Mouse (Mus musculus): Measurements from ENCODE around the gene Olfr508. TPM values are rescaled to one million over a fixed set of nuclear protein-coding genes. Genes with fewer than 3 reads are reported as not detected.
"Not testable (repeated sequence)": the region's sequence is repeated elsewhere in the genome, so short reads cannot be mapped to it uniquely, and the experiment has no call there.

Olfr508 gene
- total and polyA plus RNA-seq, 3 experiments: not detected

DNA sequence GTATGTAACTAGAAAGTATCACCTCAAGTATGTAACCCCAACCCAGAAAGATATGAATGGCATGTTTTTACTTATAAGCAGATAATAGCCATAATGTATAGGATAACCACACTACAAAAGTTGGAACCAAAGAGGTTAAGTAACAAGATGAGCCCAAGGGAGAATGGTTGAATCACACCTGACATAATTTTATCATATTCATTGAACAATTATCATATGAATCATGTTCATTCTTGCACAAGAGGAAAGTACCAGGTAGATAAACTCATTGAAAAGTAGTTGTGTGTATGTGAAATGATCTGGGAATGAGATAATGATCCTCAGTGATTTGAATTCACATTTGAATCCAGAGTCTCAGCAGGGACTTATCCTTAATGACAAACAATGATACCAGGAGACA, 19.3 kb upstream of the Olfr508 start, which contains the start of gene Olfr506:
Gene Olfr506, plus strand, starts transcription at position 301 of the 400 bp plus-strand sequence.
- Histone ChIP-seq H3K9ac (ENCODE audit: control insufficient read depth, low read depth, low read length, poor library complexity, severe bottlenecking) (no peak within 1 kb of the TSS), H3K27ac (ENCODE audit: control insufficient read depth, low read depth, low read length) (no peak within 1 kb of the TSS), H3K27me3 (ENCODE audit: control insufficient read depth in 1 of 2, insufficient read depth in 2 of 2, low read length in 2 of 2) (no peaks in the 10 kb centered on the region), H3K9me3 (replicated peaks; ENCODE audit: insufficient read depth, low read length) (no peaks in the 10 kb centered on the region), H3K4me3 (ENCODE audit: control insufficient read depth in 1 of 2, insufficient read depth in 1 of 2, low read depth in 2 of 2, low read length in 2 of 2) (no peak within 1 kb of the TSS), H3K79me2 (ENCODE audit: control insufficient read depth, insufficient read depth, low read length, poor library complexity) (no peaks in the 10 kb centered on the region), H3K36me3 (ENCODE audit: control insufficient read depth in 1 of 2, insufficient read depth in 2 of 2, low read length in 2 of 2) (no peaks in the 10 kb centered on the region; a peak in 1 of 4 replicates), H3K4me1 (ENCODE audit: control insufficient read depth in 1 of 2, insufficient read depth in 2 of 2, low read length in 2 of 2) (0 out of 4 replicates have a peak, but pooled peaks cover 0 to 2% of the 10 kb centered on the region in 2 experiments)
- DNase-seq (ENCODE audit: low read depth, low spot score): no peak
- TF ChIP-seq POLR2A (IDR thresholded peaks at IDR 0.05; ENCODE audit: control insufficient read depth in 1 of 2, insufficient read depth in 1 of 2, low read depth in 1 of 2, low read length in 2 of 2, poor library complexity in 1 of 2) (no peak), MYB (IDR thresholded peaks at IDR 0.05; ENCODE audit: low read depth, low read length) (no peak), GABPA (IDR thresholded peaks at IDR 0.05; ENCODE audit: low read depth, low read length) (no peak), HCFC1 (IDR thresholded peaks at IDR 0.05; ENCODE audit: low read depth, low read length) (no peak), E2F4 (IDR thresholded peaks at IDR 0.05; ENCODE audit: borderline replicate concordance, low read depth, low read length) (no peak), ZC3H11A (IDR thresholded peaks at IDR 0.05; ENCODE audit: low read depth, low read length) (no peak), POLR2AphosphoS2 (IDR thresholded peaks at IDR 0.05; ENCODE audit: low read length) (no peak), TBP (IDR thresholded peaks at IDR 0.05; ENCODE audit: low read depth, low read length) (no peak), ETS1 (IDR thresholded peaks at IDR 0.05; ENCODE audit: low read depth, low read length) (no peak)

DNA sequence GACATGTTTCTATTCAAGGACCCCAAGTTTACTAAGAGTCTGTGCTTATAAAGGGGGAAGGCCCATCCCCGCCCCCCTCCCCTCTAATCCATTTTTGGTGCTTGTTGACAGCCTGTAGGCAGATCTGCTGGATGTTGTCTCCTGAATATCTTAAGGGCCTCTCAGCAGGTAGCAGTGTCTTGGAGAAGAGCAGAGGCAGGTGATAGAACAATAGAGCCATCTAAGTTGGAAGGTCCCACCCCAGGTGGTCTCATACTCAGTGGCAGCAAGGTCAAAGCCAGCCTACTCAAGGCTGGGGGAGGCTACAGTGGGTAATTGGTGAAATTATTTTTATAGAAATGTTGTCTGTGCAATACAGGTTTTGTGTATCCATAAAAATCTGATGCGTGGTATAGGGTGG, 15.7 kb upstream of the Olfr508 start:
- H3K4me1 ChIP-seq (ENCODE audit: control insufficient read depth in 1 of 2, insufficient read depth in 2 of 2, low read length in 2 of 2): 0 out of 4 replicates have a peak, but pooled peaks cover 0 to 2% of the 10 kb centered on the region in 2 experiments
- no peak overlapping the region for H3K4me3 ChIP-seq (ENCODE audit: control insufficient read depth in 1 of 2, insufficient read depth in 1 of 2, low read depth in 2 of 2, low read length in 2 of 2)
- TF ChIP-seq HCFC1 (IDR thresholded peaks at IDR 0.05; ENCODE audit: low read depth, low read length): no peak
- no peak for TF ChIP-seq CHD2 (IDR thresholded peaks at IDR 0.05; ENCODE audit: low read length)
- no peak for TF ChIP-seq MEF2A (IDR thresholded peaks at IDR 0.05; ENCODE audit: extremely low read depth, insufficient replicate concordance, low read depth, low read length, poor library complexity, severe bottlenecking)
- TF ChIP-seq GABPA (IDR thresholded peaks at IDR 0.05; ENCODE audit: low read depth, low read length): no peak
- no peak for TF ChIP-seq ZMIZ1 (IDR thresholded peaks at IDR 0.05; ENCODE audit: low read depth, low read length)
- no peak for TF ChIP-seq NELFE (IDR thresholded peaks at IDR 0.05; ENCODE audit: low read depth, low read length)
- TF ChIP-seq SIN3A (IDR thresholded peaks at IDR 0.05; ENCODE audit: low read length): no peak
- no peak for TF ChIP-seq ETS1 (IDR thresholded peaks at IDR 0.05; ENCODE audit: low read depth, low read length)
- no peak for TF ChIP-seq SMC3 (IDR thresholded peaks at IDR 0.05; ENCODE audit: low read depth, low read length)
- no peak for TF ChIP-seq MAZ (IDR thresholded peaks at IDR 0.05; ENCODE audit: low read depth, low read length)
- no peak for TF ChIP-seq POLR2AphosphoS5 (IDR thresholded peaks at IDR 0.05; ENCODE audit: borderline replicate concordance, low read depth, low read length)
- TF ChIP-seq MAFK (IDR thresholded peaks at IDR 0.05; ENCODE audit: borderline replicate concordance, low read depth, low read length): no peak
- no peak for TF ChIP-seq RAD21 (IDR thresholded peaks at IDR 0.05; ENCODE audit: low read depth, low read length)
- TF ChIP-seq ZC3H11A (IDR thresholded peaks at IDR 0.05; ENCODE audit: low read depth, low read length): no peak
- TF ChIP-seq ELF1 (IDR thresholded peaks at IDR 0.05; ENCODE audit: low read depth, low read length): no peak
- H3K27me3 ChIP-seq (ENCODE audit: control insufficient read depth in 1 of 2, insufficient read depth in 2 of 2, low read length in 2 of 2): no peaks in the 10 kb centered on the region
- no peak overlapping the region for H3K9ac ChIP-seq (ENCODE audit: control insufficient read depth, low read depth, low read length, poor library complexity, severe bottlenecking)
- H3K27ac ChIP-seq (ENCODE audit: control insufficient read depth, low read depth, low read length): no peak overlapping the region
- no peaks in the 10 kb centered on the region; a peak in 1 of 4 replicates for H3K36me3 ChIP-seq (ENCODE audit: control insufficient read depth in 1 of 2, insufficient read depth in 2 of 2, low read length in 2 of 2)
- no peaks in the 10 kb centered on the region for H3K9me3 ChIP-seq (replicated peaks; ENCODE audit: insufficient read depth, low read length)
- no peaks in the 10 kb centered on the region for H3K79me2 ChIP-seq (ENCODE audit: control insufficient read depth, insufficient read depth, low read length, poor library complexity)
- DNase-seq (ENCODE audit: low read depth, low spot score): no peak

DNA sequence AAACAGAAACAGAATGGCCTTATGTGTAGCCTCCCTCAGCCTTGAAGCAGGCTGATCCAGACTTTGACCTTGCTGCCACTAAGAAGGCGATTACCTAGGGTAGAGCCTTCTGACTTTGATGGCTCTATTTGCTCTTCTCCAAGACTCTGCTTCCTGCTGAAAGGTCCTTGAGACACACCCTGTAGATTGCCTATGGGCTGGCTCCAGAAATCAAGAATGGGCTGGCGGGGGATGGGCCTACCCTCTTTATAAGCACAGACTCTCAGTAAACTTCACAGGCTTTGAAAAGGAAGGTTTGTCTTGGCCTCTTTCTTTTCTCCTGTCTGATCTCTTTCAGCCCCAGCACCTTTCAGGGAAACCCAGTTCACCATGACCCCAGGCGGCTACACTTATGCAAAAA, 13.0 kb upstream of the Olfr508 start:
- H3K9ac ChIP-seq (ENCODE audit: control insufficient read depth, low read depth, low read length, poor library complexity, severe bottlenecking); DNase-seq (ENCODE audit: low read depth, low spot score); H3K4me3 ChIP-seq (ENCODE audit: control insufficient read depth in 1 of 2, insufficient read depth in 1 of 2, low read depth in 2 of 2, low read length in 2 of 2); H3K79me2 ChIP-seq (ENCODE audit: control insufficient read depth, insufficient read depth, low read length, poor library complexity); H3K36me3 ChIP-seq (ENCODE audit: control insufficient read depth in 1 of 2, insufficient read depth in 2 of 2, low read length in 2 of 2); H3K9me3 ChIP-seq (replicated peaks; ENCODE audit: insufficient read depth, low read length); H3K4me1 ChIP-seq (ENCODE audit: control insufficient read depth in 1 of 2, insufficient read depth in 2 of 2, low read length in 2 of 2); H3K27me3 ChIP-seq (ENCODE audit: control insufficient read depth in 1 of 2, insufficient read depth in 2 of 2, low read length in 2 of 2); H3K27ac ChIP-seq (ENCODE audit: control insufficient read depth, low read depth, low read length): not testable (repeated sequence)
